Mouse (Mus musculus): ENCODE measurements around the gene Pif1. TPM values are rescaled to one million over a fixed set of nuclear protein-coding genes. Genes with fewer than 3 reads are reported as not detected.
A peak's percentile ranks its signal among the peaks of the same experiment; 100 is the strongest.

Gene Pif1
- polyA plus RNA-seq, 1 experiment: 3.8 TPM

- Histone ChIP-seq H3K4me3 (ENCODE audit: insufficient read depth, low read length) (no peak overlapping the region), H3K4me1 (ENCODE audit: control insufficient read depth, insufficient read depth, low read length) (no peaks in the 10 kb centered on the region), H3K27ac (ENCODE audit: insufficient read depth, low read depth, low read length) (no peak overlapping the region)
- TF ChIP-seq POLR2A (IDR thresholded peaks at IDR 0.05; ENCODE audit: borderline replicate concordance, low read depth, low read length): no peak
- TF ChIP-seq CTCF (IDR thresholded peaks at IDR 0.05; ENCODE audit: low read depth, low read length): no peak
Measured at GRCm38 (mm10) chr9:65607120-65607519, 20.2 kb downstream of the Pif1 start.

- H3K4me3 ChIP-seq (ENCODE audit: insufficient read depth, low read length): no peak overlapping the region
- no peaks in the 10 kb centered on the region for H3K4me1 ChIP-seq (ENCODE audit: control insufficient read depth, insufficient read depth, low read length)
- TF ChIP-seq CTCF (IDR thresholded peaks at IDR 0.05; ENCODE audit: low read depth, low read length): no peak
- TF ChIP-seq POLR2A (IDR thresholded peaks at IDR 0.05; ENCODE audit: borderline replicate concordance, low read depth, low read length): no peak
- H3K27ac ChIP-seq (ENCODE audit: insufficient read depth, low read depth, low read length): no peak overlapping the region
Measured at GRCm38 (mm10) chr9:65611969-65612486, 25.1 kb downstream of the Pif1 start.

GRCm38 (mm10) chr9:65613098-65613497 lies 26.1 kb downstream of the Pif1 start:
- H3K27ac ChIP-seq (ENCODE audit: insufficient read depth, low read depth, low read length): no peak overlapping the region
- TF ChIP-seq CTCF (IDR thresholded peaks at IDR 0.05; ENCODE audit: low read depth, low read length): no peak
- TF ChIP-seq POLR2A (IDR thresholded peaks at IDR 0.05; ENCODE audit: borderline replicate concordance, low read depth, low read length): no peak
- no peak overlapping the region for H3K4me3 ChIP-seq (ENCODE audit: insufficient read depth, low read length)
- no peaks in the 10 kb centered on the region for H3K4me1 ChIP-seq (ENCODE audit: control insufficient read depth, insufficient read depth, low read length)

DNA sequence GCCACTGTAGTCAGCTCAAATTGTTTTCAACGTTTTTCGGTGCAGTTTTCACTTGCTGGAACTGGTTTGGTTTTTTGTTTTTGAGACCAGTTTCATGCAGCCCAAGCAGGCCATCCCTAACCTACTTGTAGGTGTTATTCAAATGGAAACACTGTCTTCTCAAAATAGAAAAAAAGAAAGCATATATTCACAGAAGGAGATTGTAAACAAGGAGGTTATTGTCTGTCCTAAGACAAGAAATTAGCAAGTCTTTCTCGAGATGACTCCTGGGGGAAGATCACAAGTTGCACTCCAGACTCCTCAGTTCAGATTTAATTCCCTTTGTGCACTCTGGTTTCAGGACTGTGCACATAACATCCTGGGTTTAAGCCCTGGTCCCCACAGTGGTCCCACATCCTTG lies 32.4 kb downstream of the Pif1 start:
- TF ChIP-seq POLR2A (IDR thresholded peaks at IDR 0.05; ENCODE audit: borderline replicate concordance, low read depth, low read length) (no peak), CTCF (IDR thresholded peaks at IDR 0.05; ENCODE audit: low read depth, low read length) (no peak)
- Histone ChIP-seq H3K4me3 (ENCODE audit: insufficient read depth, low read length) (no peak overlapping the region), H3K4me1 (ENCODE audit: control insufficient read depth, insufficient read depth, low read length) (no peaks in the 10 kb centered on the region), H3K27ac (ENCODE audit: insufficient read depth, low read depth, low read length) (no peak overlapping the region)

- Histone ChIP-seq H3K27ac (ENCODE audit: insufficient read depth, low read depth, low read length) (no peak overlapping the region), H3K4me3 (ENCODE audit: insufficient read depth, low read length) (no peak overlapping the region), H3K4me1 (ENCODE audit: control insufficient read depth, insufficient read depth, low read length) (no peaks in the 10 kb centered on the region)
- no peak for TF ChIP-seq CTCF (IDR thresholded peaks at IDR 0.05; ENCODE audit: low read depth, low read length)
- TF ChIP-seq POLR2A (IDR thresholded peaks at IDR 0.05; ENCODE audit: borderline replicate concordance, low read depth, low read length): no peak
Measured at GRCm38 (mm10) chr9:65621196-65621595, 34.2 kb downstream of the Pif1 start.

DNA sequence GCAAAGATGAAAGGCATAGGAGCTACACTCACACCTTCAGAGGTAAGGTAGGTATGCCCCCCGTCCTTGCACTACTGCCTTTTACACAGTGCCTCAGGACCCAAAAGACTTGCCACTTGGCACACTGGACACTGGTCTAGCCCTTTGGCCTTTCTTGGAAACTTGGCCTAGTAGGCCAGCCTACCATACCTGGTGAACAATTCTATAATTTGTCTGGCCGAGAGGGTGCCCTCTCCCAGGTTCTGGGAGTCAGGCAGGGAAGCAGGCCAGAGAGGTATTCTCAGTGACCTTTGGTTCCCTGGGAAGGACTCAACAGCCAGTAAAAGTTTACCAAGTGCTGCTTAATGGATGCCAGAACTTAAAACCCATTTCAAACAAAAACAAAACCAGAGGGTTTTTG lies 34.7 kb downstream of the Pif1 start:
- TF ChIP-seq POLR2A (IDR thresholded peaks at IDR 0.05; ENCODE audit: borderline replicate concordance, low read depth, low read length): no peak
- no peak for TF ChIP-seq CTCF (IDR thresholded peaks at IDR 0.05; ENCODE audit: low read depth, low read length)
- Histone ChIP-seq H3K4me3 (ENCODE audit: insufficient read depth, low read length) (no peak overlapping the region), H3K4me1 (ENCODE audit: control insufficient read depth, insufficient read depth, low read length) (no peaks in the 10 kb centered on the region), H3K27ac (ENCODE audit: insufficient read depth, low read depth, low read length) (no peak overlapping the region)

DNA sequence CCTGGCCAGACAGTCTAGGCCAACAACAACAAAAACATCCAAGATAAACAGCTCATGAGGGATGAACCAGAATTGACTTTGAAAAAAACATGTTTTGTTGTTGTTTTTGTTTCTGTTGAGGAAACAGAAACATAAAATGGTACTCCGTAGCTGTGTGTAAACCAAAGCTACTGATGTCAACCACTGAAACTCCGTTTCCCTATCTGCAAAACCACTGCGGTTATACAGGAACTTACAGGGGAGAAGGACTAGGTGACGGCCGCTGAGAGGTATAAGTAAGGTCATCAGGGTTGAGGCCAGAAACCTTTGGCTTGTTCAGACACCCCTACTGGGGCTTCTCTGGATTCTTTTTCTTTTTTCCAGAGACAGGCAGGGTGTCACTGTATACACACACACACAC lies 35.9 kb downstream of the Pif1 start:
- Histone ChIP-seq H3K4me3 (ENCODE audit: insufficient read depth, low read length) (no peak overlapping the region), H3K27ac (ENCODE audit: insufficient read depth, low read depth, low read length) (no peak overlapping the region)
- TF ChIP-seq CTCF (IDR thresholded peaks at IDR 0.05; ENCODE audit: low read depth, low read length) (no peak), POLR2A (IDR thresholded peaks at IDR 0.05; ENCODE audit: borderline replicate concordance, low read depth, low read length) (no peak)

GRCm38 (mm10) chr9:65624266-65624665 lies 37.3 kb downstream of the Pif1 start:
- H3K4me1 ChIP-seq (ENCODE audit: control insufficient read depth, insufficient read depth, low read length): no peaks in the 10 kb centered on the region
- no peak overlapping the region for H3K4me3 ChIP-seq (ENCODE audit: insufficient read depth, low read length)
- TF ChIP-seq POLR2A (IDR thresholded peaks at IDR 0.05; ENCODE audit: borderline replicate concordance, low read depth, low read length) (no peak), CTCF (IDR thresholded peaks at IDR 0.05; ENCODE audit: low read depth, low read length) (no peak)
- H3K27ac ChIP-seq (ENCODE audit: insufficient read depth, low read depth, low read length): no peak overlapping the region

More for the DNA sequence above, 35.9 kb downstream of the Pif1 start:
- no peaks in the 10 kb centered on the region for H3K4me1 ChIP-seq (ENCODE audit: control insufficient read depth, insufficient read depth, low read length)

- TF ChIP-seq CTCF (IDR thresholded peaks at IDR 0.05; ENCODE audit: low read depth, low read length): no peak
- no peak for TF ChIP-seq POLR2A (IDR thresholded peaks at IDR 0.05; ENCODE audit: borderline replicate concordance, low read depth, low read length)
- Histone ChIP-seq H3K27ac (ENCODE audit: insufficient read depth, low read depth, low read length) (no peak within 1 kb of the TSS), H3K4me3 (ENCODE audit: insufficient read depth, low read length) (peak within 1 kb of the TSS; percentile 61), H3K4me1 (ENCODE audit: control insufficient read depth, insufficient read depth, low read length) (no peaks in the 10 kb centered on the region)
Measured at GRCm38 (mm10) chr9:65629025-65629766, 42.2 kb downstream of the Pif1 start, which contains the start of gene Rbpms2. Gene Rbpms2 (plus strand): TSS chr9:65629648.

Data from bone marrow macrophage, adult 2 months (primary cell).